Mouse (Mus musculus): ENCODE measurements at regions not wholly inside any gene's neighbourhood (a gene's known extent, or its start where the extent isn't known, plus 50 kb on each side); places are given as distances from the start of the nearest gene placed in this dataset.

DNA sequence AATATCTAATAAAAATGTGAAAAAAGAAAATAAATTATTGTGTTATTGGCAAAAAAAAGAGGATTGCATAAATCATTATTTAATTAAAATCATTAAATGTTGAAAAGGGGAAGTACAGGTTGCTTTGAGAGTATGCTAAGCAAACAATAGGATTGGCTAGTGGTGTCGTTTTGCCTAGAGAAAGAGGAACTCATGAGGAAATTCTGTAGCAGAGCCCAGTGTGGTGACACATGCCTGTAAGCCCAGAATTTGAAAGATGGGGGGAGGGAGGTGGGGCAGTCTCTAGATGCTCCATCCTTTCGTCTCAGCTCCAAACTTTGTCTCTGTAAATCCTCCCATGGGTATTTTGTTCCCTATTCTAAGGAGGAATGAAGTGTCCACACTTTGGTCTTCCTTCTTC is 388.3 kb downstream of the Rpl36a-ps1 start:
- 49% methylated on average over 2 of the region's 2 CpGs for WGBS
- no peak for DNase-seq (ENCODE audit: low read depth, low spot score)

DNA sequence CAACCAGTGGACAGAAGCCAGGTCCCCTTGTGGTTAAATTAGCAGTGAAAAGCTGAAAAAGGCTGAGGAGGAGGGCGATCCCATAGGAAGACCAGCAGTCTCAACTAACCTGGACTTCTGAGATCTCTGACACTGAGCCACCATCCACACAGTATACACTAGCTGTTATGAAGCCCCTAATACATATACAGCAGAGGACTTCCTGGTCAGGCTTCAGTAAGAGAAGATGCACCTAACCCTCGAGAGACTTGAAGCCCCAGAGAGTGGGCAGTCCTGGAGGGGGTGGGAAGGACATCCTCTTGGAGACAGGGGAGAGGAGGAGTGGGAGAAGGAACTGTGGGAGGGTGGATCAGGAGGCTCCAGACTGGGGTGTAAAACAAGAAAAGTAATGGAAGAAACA is 397.9 kb downstream of the Rpl36a-ps1 start:
- DNase-seq (ENCODE audit: low read depth, low spot score) = no peak
- 67% methylated on average over 2 of the region's 2 CpGs for WGBS

DNA sequence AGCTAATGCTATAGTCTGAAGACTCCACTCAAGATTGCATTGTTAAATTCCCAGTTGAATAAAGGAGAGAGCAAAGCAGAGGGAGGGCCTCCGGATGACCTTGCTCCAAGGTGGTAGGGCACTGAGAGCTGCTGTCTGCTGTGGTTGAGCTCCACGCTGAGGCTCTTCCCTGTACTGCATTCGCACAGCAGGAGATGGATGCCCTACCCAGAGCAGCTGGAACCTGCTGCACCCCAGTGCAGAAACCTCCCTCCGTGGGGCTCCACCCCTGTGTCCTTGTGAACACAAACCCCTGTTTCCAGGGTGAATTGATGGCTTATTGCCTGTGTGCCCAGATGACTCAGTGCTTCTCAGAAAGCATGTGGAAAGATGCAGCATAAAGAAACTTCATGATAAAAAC is 404.3 kb downstream of the Rpl36a-ps1 start:
- DNase-seq (ENCODE audit: low read depth, low spot score) = no peak
- WGBS = 16% methylated on average over 4 of the region's 4 CpGs

DNA sequence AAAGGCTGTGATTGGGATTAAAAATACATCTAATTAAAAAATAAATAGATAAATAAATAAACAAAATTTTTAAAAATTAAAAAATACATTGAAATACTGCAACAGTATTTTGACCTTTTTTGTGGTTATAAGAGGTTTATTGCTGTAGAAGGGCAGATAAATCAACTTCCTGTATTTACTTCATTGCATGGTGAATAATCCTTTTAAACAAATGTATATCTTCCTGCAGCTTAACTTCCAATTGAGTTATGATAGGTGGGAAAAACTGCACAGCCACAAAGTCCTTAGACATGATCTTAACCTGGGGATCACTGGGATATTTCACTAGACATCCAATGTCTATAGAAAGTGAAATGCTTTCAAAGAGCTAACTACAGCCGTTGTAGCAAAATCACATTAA is 402.1 kb upstream of the Dach1 start:
- WGBS = 76% methylated on average over 1 of the region's 1 CpGs
- DNase-seq (ENCODE audit: low read depth, low spot score) = no peak

DNA sequence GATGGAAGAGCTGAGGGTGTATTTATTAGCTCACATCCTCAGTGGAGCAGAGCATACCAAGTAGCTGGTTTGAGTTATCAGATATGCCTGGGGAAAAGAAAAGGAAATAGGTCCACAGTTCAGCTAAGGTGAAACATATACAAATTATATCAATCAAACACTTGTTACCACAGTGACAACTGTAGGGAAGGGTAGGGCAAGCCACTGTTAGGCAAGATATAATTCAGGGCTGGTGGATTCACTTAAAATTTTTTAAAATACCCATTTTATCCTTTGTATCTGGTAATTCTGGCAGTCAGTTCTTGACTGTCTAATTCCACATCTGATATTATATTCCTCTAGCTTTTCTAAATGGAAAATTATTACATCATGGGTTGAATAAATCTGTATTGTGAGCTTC is 392.4 kb upstream of the Dach1 start:
- DNase-seq (ENCODE audit: low read depth, low spot score) = no peak

DNA sequence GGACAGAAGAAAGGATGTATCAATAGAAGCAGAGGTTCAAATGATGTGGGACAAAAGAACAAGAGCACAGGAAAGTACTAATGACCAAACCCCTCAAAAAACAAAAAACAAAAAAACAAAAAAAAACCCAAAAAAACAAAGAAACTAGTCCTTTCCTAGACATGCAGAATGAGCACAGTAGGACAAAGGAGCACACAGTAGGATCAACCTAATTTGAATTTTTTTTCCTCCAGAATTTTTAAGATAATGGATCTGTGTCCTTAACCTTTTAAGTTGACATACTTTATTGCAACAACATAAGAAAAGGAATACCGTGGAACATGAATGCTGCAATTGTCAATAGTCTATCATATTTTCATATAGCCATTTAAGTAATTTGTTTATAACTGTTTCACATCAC is 370.2 kb upstream of the Dach1 start:
- 85% methylated on average over 1 of the region's 1 CpGs for WGBS
- no peak for DNase-seq (ENCODE audit: low read depth, low spot score)

DNA sequence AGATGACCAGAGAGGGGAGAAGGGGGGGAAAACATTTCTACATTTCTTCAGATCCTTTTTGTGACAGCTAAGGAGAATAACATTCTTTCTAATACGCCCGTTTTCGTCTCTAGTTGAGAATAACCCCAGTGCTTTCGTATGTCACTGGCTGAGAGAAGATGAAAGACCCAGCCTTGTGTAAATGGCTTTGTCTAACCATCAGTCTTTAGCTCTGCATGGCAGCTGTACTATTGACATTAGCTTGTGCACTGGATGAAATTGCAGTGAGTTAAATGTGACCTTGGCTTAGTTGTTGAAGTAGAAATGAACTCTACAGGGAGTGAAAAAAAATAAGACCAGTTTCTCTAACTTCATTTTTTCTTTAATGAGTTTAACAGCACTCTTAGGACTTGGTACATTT is 368.7 kb upstream of the Dach1 start:
- DNase-seq (ENCODE audit: low read depth, low spot score) = no peak

DNA sequence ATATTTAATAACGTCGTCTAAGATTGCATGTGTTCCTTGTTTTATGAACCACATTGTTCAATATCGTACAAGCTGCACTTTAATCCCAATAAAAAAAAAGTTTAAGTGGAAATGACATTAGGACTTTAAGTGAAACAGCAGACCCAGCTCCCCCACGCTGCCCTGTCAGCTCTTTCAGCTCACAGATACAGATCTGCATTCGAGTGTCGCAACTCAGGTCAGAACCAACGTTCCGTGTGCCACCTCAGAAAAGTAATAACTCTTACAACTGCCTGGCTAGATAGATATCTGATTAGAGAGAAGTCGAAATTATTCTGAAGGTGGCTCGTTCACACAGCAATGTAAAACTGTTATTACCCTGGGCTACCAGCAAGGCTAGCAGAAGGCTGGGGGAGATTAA is 364.0 kb upstream of the Dach1 start:
- no peak for DNase-seq (ENCODE audit: low read depth, low spot score)
- WGBS = 33% methylated on average over 10 of the region's 10 CpGs

More for the DNA sequence above, 368.7 kb upstream of the Dach1 start:
- WGBS = 42% methylated on average over 4 of the region's 4 CpGs

DNA sequence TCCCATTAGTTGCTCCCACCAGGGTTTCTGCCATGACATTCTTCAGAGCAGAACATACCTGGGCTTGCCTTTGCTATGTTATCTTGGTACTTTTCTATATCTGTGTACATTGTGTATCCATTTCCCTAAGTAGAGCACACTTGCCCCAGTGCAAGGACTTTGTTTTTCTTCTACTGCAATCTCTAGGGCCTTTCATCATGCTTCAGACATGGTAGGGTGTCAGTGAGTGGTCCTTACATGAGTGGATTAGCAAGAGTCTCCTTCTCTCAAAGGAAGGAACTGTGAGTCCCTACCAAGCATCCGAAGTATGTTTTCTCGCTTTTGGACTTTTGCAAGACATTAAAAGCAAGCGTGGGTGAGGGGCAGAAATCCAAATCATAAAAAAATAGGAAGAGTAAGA is 351.4 kb upstream of the Dach1 start:
- WGBS = 85% methylated on average over 3 of the region's 3 CpGs
- no peak for DNase-seq (ENCODE audit: low read depth, low spot score)

DNA sequence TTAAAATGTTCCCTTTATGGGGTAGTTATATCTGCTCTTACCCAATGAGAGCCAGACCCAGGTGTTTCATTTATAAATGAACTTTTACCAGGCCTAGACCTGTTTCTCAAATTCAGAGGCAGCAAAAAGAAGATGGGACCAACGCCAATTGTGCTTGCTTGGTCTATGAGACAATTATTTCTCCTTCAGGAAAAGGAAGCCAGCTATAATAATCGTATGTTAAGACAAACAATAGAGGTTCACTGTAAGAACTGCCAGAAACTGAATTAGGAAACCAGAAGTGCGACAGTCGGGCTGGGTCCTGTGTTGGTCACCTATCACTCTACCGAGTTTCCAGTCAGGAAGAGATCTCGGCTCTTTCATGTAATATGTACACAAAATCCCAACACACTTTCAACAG is 335.8 kb upstream of the Dach1 start:
- WGBS = 66% methylated on average over 6 of the region's 6 CpGs
- no peak for DNase-seq (ENCODE audit: low read depth, low spot score)

DNA sequence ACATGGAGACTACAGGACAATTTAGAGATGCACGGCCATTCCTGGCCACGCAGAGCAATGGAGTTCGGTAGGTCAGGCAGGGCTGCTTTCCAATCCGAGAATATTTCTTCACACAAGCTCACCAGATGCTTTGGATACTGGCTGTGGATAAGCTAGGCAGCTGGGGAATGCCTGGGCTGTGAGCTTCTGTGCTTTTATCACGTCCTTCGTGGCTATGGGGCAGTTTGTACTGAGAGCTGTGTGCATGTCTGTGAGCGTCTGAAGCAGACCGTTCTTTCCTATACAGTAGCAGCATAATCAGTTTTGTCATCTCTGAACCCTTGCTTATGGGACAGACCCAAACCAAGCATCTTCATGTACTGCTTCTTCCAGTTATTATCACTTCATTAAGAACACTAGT is 307.9 kb upstream of the Dach1 start:
- WGBS = 72% methylated on average over 8 of the region's 8 CpGs
- DNase-seq (ENCODE audit: low read depth, low spot score) = no peak

DNA sequence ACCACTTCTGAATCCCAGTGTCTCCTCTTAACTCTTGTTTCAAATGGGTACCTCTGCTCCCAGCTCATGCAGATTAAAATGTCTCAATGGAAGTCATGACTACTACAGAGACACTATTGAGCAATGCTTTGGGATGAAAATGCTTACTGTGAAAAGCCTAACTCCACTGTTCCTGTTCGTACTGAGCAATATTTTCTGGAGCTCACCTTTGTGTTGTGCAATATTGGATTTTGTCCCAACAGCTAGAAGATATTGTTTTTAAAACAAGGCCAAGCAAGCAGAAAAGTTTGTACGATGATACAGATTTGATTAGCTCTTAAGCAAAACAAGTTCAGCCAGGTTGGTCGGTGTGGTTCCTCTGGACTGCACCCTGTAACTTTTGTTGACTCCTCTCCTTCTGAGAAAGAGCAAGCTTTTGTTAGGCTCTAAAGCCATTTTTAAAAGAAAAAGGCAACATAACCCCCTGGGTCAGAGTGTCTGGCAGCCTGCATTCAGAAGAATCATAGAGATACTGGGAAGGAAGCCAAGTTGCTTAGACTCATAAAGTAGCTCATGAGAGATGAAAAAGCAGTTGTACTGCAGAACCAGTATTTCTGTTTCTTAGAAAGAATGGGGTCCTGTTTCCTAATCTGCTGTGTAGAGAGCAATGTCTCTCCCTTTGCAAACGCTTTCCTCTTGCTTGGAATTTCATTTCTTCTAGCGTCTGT is 302.4 kb upstream of the Dach1 start:
- 15% methylated on average over 5 of the region's 5 CpGs for WGBS

DNA sequence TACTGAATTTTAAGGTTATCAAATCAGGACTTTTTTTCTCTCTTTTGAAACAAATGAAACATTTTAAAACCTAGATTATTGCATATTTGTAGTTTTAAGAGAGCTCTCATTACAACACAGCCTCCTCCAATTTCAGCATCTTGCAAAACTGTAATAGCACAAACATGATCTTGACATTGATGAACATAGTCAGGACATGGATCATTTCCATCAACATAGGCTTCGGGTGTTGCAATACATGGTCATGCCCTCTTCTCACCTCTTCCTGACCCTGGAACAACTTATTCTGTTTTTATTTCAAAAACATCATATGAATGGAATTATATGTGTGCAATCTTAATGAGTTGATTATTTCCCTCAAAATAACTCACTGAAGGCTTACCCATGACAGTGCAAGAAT is 284.9 kb upstream of the Dach1 start:
- WGBS = 72% methylated on average over 1 of the region's 1 CpGs
- DNase-seq (ENCODE audit: low read depth, low spot score) = no peak

More for the DNA sequence above, 302.4 kb upstream of the Dach1 start:
- DNase-seq (ENCODE audit: low read depth, low spot score) = no peak

DNA sequence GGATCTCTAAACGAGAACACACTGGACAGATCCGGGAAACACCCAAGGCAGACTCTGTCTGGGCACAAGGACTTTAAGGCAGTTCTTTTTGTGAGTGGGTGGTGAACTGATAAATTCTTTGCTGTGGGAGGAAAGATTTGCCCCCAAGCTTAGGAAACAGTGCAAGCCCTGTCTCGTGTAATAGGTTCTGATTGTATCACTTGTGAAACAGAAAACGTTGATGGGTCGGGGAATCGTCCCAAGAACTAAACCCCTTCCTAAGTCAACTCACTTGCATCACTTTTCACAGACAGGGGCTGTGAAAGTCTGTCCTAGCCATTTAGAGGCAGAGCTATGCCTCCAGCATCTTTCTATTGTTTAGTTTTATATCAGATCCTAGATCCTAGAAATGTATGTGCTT is 282.6 kb upstream of the Dach1 start:
- DNase-seq (ENCODE audit: low read depth, low spot score) = no peak
- WGBS = 71% methylated on average over 6 of the region's 6 CpGs

DNA sequence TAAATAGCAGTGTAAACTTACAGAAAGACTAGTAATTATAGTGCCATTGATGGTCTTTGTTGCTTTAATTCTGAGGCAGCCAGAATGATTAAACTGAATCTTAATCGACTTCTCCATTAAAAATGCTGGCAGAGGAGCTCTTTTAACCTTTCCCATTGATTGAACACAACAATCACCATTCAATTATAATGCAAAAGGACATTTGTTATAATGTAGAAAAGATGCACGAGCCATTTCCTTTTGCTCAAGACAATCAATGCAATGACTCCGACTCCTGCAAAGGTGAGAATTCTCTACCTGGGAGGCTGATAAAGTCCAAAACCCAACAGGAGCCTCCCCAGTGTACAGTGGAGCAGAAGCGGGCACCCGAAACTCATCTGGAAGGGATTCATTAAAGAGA is 280.0 kb upstream of the Dach1 start:
- 82% methylated on average over 5 of the region's 5 CpGs for WGBS
- DNase-seq (ENCODE audit: low read depth, low spot score) = no peak

DNA sequence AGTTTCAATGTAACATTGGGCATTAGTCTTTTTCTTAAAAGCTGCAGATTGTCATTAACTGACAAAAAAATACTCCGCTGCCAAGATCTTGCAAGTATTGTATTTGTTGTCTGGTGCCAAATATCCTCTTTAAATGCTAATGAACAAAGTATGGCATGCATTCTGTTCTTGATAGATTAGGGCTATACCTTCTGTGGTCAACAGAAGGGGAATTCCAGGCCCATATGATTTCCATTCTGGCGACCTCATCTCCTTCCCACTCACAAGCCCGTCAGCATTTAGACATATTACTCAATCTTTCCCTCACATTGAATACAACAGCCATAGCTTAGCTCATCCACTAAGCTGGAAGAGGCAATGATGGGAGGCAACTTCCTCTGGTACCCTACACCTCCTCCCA is 272.8 kb upstream of the Dach1 start:
- no peak for DNase-seq (ENCODE audit: low read depth, low spot score)
- 69% methylated on average over 3 of the region's 3 CpGs for WGBS

DNA sequence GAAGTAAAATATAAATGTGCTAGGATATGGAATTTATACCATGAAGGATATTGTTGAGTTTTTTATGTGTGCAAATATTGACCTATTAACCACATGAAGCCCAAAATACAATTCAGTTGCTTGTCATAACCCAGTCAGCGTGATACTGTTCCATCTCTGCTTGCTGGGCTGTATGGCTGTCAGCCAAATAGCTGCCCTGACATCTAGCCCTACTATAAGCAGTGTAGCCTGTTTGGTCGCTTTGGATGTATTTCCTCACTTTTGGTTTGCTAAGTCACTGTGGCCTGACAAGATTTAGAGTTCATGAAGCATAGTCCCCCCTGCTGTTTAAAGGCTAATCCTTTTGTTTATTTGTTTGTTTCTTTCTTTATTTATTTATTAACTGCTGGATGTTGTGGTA is 272.4 kb upstream of the Dach1 start:
- WGBS = 39% methylated on average over 2 of the region's 2 CpGs
- no peak for DNase-seq (ENCODE audit: low read depth, low spot score)

DNA sequence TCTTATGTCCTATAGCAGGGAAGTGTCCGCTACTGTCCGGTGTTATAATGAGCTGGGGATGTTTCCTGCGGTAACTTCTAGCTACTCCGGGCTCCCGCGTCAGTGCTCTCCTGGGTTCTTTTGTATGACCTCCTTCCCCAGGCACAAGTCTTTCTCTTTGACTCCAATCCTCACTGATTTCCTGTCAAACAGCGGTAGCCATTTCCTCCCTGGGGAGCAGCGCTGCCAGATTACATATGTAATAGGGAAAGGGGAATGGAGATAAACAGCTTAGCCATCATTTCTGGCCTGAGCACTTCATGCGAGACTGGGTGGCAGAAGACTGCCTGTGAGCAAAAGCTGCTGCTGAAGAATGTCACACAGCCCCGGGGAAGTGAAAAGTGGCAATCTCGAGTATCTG is 262.4 kb upstream of the Dach1 start:
- 53% methylated on average over 11 of the region's 11 CpGs for WGBS

DNA sequence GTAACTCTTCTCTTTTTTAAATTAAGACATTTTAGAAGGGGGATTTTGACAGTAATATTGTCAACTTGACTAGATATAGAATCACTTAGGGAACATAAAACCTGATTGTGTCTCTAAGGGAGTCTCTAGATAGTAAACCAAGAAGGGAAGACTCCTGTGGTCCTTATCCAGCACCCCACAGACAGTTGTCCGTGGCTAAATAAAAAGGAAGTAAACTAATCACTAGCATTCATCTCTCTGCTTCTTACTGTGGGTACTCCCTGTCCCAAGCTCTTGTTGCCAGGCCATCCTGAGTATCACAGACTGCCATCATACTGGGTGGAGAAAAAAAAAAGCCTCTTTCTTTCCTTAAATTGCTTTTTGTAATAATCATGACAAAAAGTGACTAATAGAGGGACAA is 248.2 kb upstream of the Dach1 start:
- WGBS = 52% methylated on average over 1 of the region's 1 CpGs
- no peak for DNase-seq (ENCODE audit: low read depth, low spot score)

More for the DNA sequence above, 262.4 kb upstream of the Dach1 start:
- no peak for DNase-seq (ENCODE audit: low read depth, low spot score)

DNA sequence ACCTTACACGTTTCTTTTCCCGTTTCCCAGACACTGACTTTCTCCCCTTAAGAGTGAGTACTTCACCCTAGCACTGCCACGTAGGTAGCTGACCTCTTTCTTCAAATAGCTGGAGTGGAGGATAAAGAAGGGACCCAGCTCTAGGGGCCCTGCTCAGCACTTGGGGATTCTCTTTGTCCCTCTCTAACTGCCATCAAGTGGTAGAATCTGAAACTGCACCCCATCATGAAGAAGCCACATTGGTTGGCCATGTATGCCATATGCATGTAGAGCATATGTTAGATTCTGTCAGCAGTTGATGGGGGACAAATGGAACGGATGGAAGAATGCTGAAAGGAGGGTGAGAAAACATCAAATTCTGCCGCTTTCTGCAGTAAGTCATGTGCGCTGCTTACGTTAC is 244.6 kb upstream of the Dach1 start:
- DNase-seq (ENCODE audit: low read depth, low spot score) = no peak
- 65% methylated on average over 7 of the region's 7 CpGs for WGBS

DNA sequence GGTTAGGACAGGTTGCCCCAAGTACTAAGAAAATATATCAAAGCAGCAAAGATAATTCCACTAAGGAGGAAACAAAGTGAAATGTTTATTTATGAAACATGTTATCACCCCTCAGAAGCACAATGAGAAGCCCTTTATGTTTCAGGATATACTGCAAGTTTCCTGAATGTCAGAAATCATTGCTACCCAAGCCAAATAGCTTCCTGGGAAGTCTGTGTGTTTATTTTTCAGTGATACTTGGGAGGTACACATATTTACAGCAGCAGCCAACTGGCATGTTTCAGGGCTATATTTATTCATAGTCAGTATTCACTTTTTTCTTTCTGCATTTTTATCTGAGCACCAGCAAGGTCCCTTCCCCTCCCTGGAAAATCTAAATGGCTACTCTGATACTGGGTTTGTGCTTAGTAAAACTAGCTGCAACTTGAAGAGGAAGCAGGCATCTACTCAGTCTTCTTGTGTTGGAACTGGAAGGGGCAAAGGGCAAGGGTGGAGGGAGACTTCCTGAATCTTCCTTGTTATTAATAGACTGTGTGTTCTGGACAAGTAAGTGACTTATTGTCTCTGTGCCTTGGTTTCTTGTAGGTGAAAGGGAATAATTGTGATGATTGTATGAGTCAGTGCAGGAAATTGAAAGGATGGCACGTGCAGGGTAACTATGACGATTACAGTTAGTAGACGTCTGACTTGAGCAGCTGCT is 236.5 kb upstream of the Dach1 start:
- DNase-seq (ENCODE audit: low read depth, low spot score) = no peak
- WGBS = 28% methylated on average over 3 of the region's 3 CpGs

DNA sequence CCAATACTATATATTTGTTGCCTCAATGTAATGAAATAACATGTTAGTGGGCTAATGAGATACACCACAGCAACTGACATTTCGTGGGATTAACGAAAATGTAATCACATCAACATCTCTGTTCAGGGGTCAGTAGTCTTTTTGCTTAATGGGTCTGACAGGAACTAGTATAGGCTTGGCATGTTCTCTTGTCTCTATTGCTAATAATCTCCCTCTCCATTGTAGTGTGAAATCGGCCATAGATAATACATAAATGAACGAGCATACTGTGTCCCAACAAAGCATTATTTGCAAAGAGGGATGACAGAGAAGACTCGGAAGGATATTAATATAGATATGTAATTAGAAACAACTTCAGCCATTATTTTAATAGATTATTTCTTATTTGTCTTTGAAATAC is 234.5 kb upstream of the Dach1 start:
- WGBS = 90% methylated on average over 5 of the region's 5 CpGs

More for the DNA sequence above, 234.5 kb upstream of the Dach1 start:
- DNase-seq (ENCODE audit: low read depth, low spot score) = no peak

Measured in large intestine, adult 2 months (tissue).